Mouse (Mus musculus): Measurements from ENCODE around the gene Ntrk3.

DNA sequence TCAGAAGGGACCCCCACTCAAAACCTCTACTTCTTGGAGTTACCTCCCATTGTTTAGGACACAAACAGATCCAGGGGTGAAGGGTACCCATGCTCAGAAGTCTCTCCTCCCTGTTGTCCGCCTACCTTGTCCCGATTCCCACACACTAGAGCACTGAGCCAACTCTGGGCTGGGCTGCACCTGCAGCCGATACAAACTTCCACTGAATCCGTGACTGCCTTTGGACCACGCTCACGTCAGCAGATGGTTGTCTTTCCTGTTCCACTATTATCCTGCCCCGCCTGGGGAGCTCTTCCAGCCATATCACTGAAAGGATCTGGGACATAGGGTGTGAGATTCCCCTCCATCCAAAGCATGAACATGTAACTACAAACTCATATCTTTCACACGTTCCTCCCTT lies 188.4 kb downstream of the Ntrk3 start:
- no peak for TF ChIP-seq CTCF (IDR thresholded peaks at IDR 0.05; ENCODE audit: low read depth, low read length)
- no peak for TF ChIP-seq POLR2A (IDR thresholded peaks at IDR 0.05; ENCODE audit: extremely low read depth, insufficient read depth, low read length)

Measured in liver, adult 2 months (tissue).